Mouse (Mus musculus) forebrain, embryonic 16.5 days (tissue): ENCODE measurements around the gene Ano8. TPM values are rescaled to one million over a fixed set of nuclear protein-coding genes. Genes with fewer than 3 reads are reported as not detected.

Experiments
- ATAC-seq: fragments of 200-750 bp; cut with Nextera tagmentation; 2 replicates; pipeline ENCODE4 v1.8.0; 2017; ENCODE audit warnings: mild to moderate bottlenecking, moderate library complexity
- H3K27ac ChIP-seq: fragments of 300-500 bp; sonication (generic); 2 replicates; pipeline ENCODE4 v1.5.1; 2014; ENCODE audit warnings: low read length, control low read depth
- H3K27me3 ChIP-seq: fragments of 300-500 bp; sonication (generic); replicated peaks from 2 replicates; pipeline ENCODE4 v1.6.1; 2014; ENCODE audit warnings: low read length; ENCODE audit not compliant: control insufficient read depth, insufficient read depth
- H3K36me3 ChIP-seq: fragments of 300-500 bp; sonication (generic); 2 replicates; pipeline ENCODE4 v1.6.1; 2014; ENCODE audit not compliant: control insufficient read depth, insufficient read depth
- H3K4me1 ChIP-seq: fragments of 300-500 bp; sonication (generic); replicated peaks from 2 replicates; pipeline ENCODE4 v1.6.1; 2014; ENCODE audit warnings: low read length; ENCODE audit not compliant: control insufficient read depth, insufficient read depth
- H3K4me2 ChIP-seq: fragments of 300-500 bp; sonication (generic); 2 replicates; pipeline ENCODE4 v1.6.1; 2014; ENCODE audit warnings: mild to moderate bottlenecking, low read length, control low read depth
- H3K4me3 ChIP-seq: fragments of 300-500 bp; sonication (generic); replicated peaks from 2 replicates; pipeline ENCODE4 v1.5.1; 2014; ENCODE audit warnings: mild to moderate bottlenecking, low read length, control low read depth
- H3K9ac ChIP-seq: fragments of 300-500 bp; sonication (generic); replicated peaks from 2 replicates; pipeline ENCODE4 v1.6.1; 2014; ENCODE audit warnings: low read depth, low read length, control low read depth
- H3K9me3 ChIP-seq: fragments of 300-500 bp; sonication (generic); 2 replicates; pipeline ENCODE4 v1.6.1; 2016; ENCODE audit warnings: low read length; ENCODE audit not compliant: control insufficient read depth
- WGBS: fragments of 180-500 bp; shearing (Covaris S2); extraction: QIAGEN DNeasy Blood & Tissue Kit; methylation state at CpG from one replicate; pipeline ENCODE4 v1.1.7; 2014; 5-methylcytosine and 5-hydroxymethylcytosine counted together
- polyA plus RNA-seq: library from polyadenylated mRNA; unstranded; fragments of >200 nt; fragmentation: Nextera tagmentation; extraction: Ambion mirVana; gene quantifications from 2 replicates; pipeline ENCODE4 v1.2.1, GENCODE M21; 2015

Gene Ano8
- polyA plus RNA-seq, 1 experiment from 2014 or later, result 4.4 TPM

GRCm38 (mm10) chr8:71474785-71475701, 10.7 kb downstream of the Ano8 start:
- peaks cover 18% of the 10 kb centered on the region for H3K36me3 ChIP-seq
- no peak for ATAC-seq
- H3K27ac ChIP-seq, result no peak overlapping the region
- no peaks in the 10 kb centered on the region for H3K27me3 ChIP-seq
- H3K9ac ChIP-seq, result no peak overlapping the region
- H3K4me2 ChIP-seq, result no peak overlapping the region
- 89% methylated on average over 25 of the region's 25 CpGs for WGBS
- H3K4me1 ChIP-seq, result peaks cover 24% of the 10 kb centered on the region
- H3K9me3 ChIP-seq, result no peaks in the 10 kb centered on the region
- H3K4me3 ChIP-seq, result no peak overlapping the region

DNA sequence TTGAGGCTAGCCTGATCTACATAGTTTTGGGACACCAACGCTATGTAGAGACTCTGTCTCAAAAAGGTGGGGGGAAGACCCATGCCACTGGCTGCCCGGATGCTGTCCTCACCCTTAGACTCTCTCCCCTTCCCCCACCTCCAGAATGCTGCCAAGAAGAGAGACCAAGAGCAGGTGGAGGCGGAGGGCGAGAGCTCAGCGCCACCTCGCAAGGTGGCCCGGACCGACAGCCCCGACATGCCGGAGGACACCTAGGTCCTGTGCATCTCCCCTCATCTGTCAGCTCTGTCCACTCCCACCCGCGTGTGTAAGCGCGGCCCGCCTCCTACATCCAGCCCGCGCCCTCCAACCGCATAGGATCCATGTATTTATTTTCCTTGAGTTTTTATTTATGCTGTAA, 11.4 kb downstream of the Ano8 start:
- Histone ChIP-seq H3K36me3 (peaks cover 15% of the 10 kb centered on the region), H3K9me3 (no peaks in the 10 kb centered on the region), H3K4me2 (no peak overlapping the region), H3K27ac (no peak overlapping the region), H3K9ac (no peak overlapping the region), H3K4me1 (peaks cover 29% of the 10 kb centered on the region), H3K27me3 (no peaks in the 10 kb centered on the region), H3K4me3 (no peak overlapping the region)
- ATAC-seq, result no peak
- 96% methylated on average over 18 of the region's 18 CpGs for WGBS

DNA sequence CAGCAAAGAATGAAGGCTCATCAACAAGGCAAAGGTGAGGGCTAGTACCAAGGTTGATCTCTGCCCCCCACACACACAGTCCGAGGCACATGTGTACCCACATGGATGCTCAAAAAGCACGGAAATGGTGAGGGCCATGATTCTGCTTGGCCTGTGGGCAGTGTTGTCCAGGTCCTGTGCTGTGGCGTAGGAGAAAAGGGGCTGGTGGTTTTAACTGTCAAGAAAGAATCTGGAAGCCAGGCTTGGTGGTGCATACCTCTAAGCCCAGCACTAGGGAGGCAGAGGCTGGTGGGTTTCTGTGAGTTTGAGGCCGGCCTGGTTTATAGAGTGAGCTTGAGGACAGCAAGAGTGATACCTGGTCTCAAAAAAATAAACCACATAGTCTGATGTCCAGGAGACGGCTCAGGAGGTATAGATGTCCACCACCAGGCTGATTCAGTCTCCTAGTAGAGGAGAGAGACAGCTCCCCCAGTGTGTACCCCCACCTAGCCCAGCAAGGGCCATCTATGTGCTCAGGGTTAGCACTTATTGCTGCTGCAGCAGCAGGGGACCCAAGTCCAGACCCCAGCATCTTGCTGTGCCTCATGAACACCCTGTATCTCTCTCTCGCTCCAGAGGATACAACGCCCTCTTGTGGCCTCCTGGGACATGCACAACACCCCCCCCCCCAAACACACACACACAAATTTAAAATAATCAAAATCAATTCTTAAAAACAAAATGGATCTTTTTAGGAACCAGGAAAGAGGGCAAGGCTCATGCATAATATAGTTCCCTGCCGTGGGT, 13.0 kb downstream of the Ano8 start:
- WGBS, result 84% methylated on average over 8 of the region's 8 CpGs
- H3K9ac ChIP-seq, result no peak overlapping the region
- peaks cover 7% of the 10 kb centered on the region; the same call in 1 of the 2 replicates for H3K36me3 ChIP-seq
- ATAC-seq, result no peak
- peaks cover 32% of the 10 kb centered on the region for H3K4me1 ChIP-seq
- H3K27me3 ChIP-seq, result no peaks in the 10 kb centered on the region
- no peaks in the 10 kb centered on the region for H3K9me3 ChIP-seq
- H3K4me2 ChIP-seq, result no peak overlapping the region
- H3K4me3 ChIP-seq, result no peak overlapping the region
- no peak overlapping the region for H3K27ac ChIP-seq

DNA sequence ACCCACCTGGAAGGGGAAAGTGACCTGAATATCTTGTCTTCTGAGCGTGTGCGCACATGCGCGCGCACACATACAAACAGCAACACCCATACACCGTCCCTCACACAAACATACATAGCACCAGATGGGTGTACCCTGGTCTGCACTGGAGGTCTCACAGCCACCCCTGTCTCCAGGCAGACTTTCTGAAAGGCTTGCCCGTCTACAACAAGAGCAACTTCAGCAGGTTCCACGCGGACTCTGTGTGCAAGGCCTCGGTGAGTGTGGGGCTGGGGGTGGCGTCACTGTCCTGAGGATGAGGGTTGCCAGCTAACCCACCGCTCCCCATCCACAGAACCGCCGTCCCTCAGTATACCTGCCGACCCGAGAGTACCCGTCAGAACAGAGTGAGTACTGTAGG, 13.9 kb downstream of the Ano8 start:
- H3K9ac ChIP-seq, result no peak overlapping the region
- WGBS, result 93% methylated on average over 17 of the region's 17 CpGs
- H3K9me3 ChIP-seq, result no peaks in the 10 kb centered on the region
- no peak overlapping the region for H3K27ac ChIP-seq
- peaks cover 7% of the 10 kb centered on the region; the same call in 1 of the 2 replicates for H3K36me3 ChIP-seq
- peaks cover 25% of the 10 kb centered on the region for H3K4me1 ChIP-seq
- ATAC-seq, result no peak
- H3K4me3 ChIP-seq, result no peak overlapping the region
- no peaks in the 10 kb centered on the region for H3K27me3 ChIP-seq
- H3K4me2 ChIP-seq, result no peak overlapping the region

DNA sequence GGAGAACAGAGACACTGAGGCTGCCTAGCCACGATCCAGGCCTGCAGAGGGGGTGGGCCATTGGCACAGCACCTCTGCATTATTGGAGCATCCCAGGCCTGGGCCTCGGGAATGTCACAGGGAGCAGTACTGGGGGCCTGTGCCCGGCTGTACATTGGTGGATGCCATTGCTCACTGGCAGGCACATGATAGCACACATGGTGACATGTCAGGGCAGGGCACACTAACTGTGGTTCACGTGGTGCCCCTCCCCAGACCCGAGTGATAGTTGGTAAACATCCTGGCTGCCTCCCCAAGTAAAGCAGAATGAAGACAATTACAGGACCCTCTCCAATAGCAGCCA, 14.9 kb downstream of the Ano8 start:
- H3K4me2 ChIP-seq, result no peak overlapping the region
- no peaks in the 10 kb centered on the region for H3K27me3 ChIP-seq
- peaks cover 7% of the 10 kb centered on the region; the same call in 1 of the 2 replicates for H3K36me3 ChIP-seq
- H3K4me1 ChIP-seq, result peaks cover 23% of the 10 kb centered on the region
- H3K4me3 ChIP-seq, result no peak overlapping the region
- WGBS, result 80% methylated on average over 5 of the region's 5 CpGs
- H3K27ac ChIP-seq, result no peak overlapping the region
- H3K9ac ChIP-seq, result no peak overlapping the region
- no peak for ATAC-seq
- no peaks in the 10 kb centered on the region for H3K9me3 ChIP-seq

GRCm38 (mm10) chr8:71470146-71470912, 15.4 kb downstream of the Ano8 start:
- Histone ChIP-seq H3K27me3 (no peaks in the 10 kb centered on the region), H3K36me3 (peaks cover 7% of the 10 kb centered on the region; the same call in 1 of the 2 replicates), H3K9me3 (no peaks in the 10 kb centered on the region), H3K4me1 (peaks cover 24% of the 10 kb centered on the region), H3K9ac (peak overlapping the region; percentile 76), H3K27ac (no peak overlapping the region), H3K4me2 (peak overlapping the region; percentile 76), H3K4me3 (peak overlapping the region; percentile 74)
- 82% methylated on average over 3 of the region's 3 CpGs for WGBS
- no peak for ATAC-seq

GRCm38 (mm10) chr8:71469411-71469810, 16.4 kb downstream of the Ano8 start:
- H3K27me3 ChIP-seq, result no peaks in the 10 kb centered on the region
- H3K36me3 ChIP-seq, result peaks cover 3% of the 10 kb centered on the region; the same call in 1 of the 2 replicates
- peak overlapping the region; percentile 76 for H3K9ac ChIP-seq
- H3K4me2 ChIP-seq, result peak overlapping the region; percentile 76
- peak; percentile 50 for ATAC-seq
- H3K27ac ChIP-seq, result peak overlapping the region; percentile 83
- whole genome bisulfite sequencing, result 2% methylated on average over 21 of the region's 24 CpGs
- H3K4me3 ChIP-seq, result peak overlapping the region; percentile 74
- H3K9me3 ChIP-seq, result no peaks in the 10 kb centered on the region
- H3K4me1 ChIP-seq, result peaks cover 26% of the 10 kb centered on the region

- peak within 1 kb of the TSS; percentile 76 for H3K9ac ChIP-seq
- peaks cover 31% of the 10 kb centered on the region for H3K4me1 ChIP-seq
- peak within 1 kb of the TSS; percentile 76 for H3K4me2 ChIP-seq
- peak within 1 kb of the TSS; percentile 74 for H3K4me3 ChIP-seq
- H3K27me3 ChIP-seq, result no peaks in the 10 kb centered on the region
- no peaks in the 10 kb centered on the region for H3K9me3 ChIP-seq
- H3K27ac ChIP-seq, result peak within 1 kb of the TSS; percentile 83
- 0% methylated on average over 42 of the region's 52 CpGs for WGBS
- peaks cover 3% of the 10 kb centered on the region; the same call in 1 of the 2 replicates for H3K36me3 ChIP-seq
- ATAC-seq, result peak; percentile 91
These were observed 16.8 kb downstream of the Ano8 start, which contains the start of gene Dda1 for GRCm38 (mm10) chr8:71468916-71469315. Gene Dda1, plus strand, starts transcription at chr8:71469199.
